Mouse (Mus musculus): ENCODE data around the gene Ankrd13d. TPM values are rescaled to one million over a fixed set of nuclear protein-coding genes. Genes with fewer than 3 reads are reported as not detected.
A peak's percentile ranks its signal among the peaks of the same experiment; 100 is the strongest.

Ankrd13d gene
- polyA plus RNA-seq, 1 experiment from 2014 or later, result 2.1 TPM

DNA sequence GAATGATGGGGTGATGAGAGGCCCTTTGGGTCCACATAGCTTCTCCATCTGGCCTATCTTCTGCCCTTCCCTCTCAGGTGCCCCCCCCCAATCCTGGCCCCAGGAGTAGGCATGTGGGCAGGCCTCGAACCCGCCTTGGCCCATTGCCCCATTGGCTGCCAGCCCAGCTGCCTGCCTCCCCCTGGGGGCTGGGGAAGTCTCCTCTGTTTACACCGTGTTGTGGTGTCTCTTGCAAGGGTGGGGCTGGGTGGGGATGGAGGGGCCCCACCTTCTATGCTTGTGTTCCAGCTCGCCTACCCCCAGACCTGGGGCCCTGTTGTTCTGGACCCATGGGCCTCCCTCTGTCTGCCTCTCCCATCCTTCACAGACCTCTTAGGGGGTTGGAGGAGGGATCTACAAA, 62.5 kb downstream of the Ankrd13d start:
- Histone ChIP-seq H3K9ac (ENCODE audit: low read depth, low read length) (no peak overlapping the region), H3K27ac (ENCODE audit: low read depth, low read length) (no peak overlapping the region), H3K4me2 (peak overlapping the region; percentile 3; the same call in 1 of the 2 replicates), H3K4me3 (ENCODE audit: low read depth, low read length) (no peak overlapping the region), H3K9me3 (replicated peaks; ENCODE audit: control insufficient read depth, low read length) (no peaks in the 10 kb centered on the region), H3K4me1 (ENCODE audit: control insufficient read depth, insufficient read depth, low read length) (peaks cover 38% of the 10 kb centered on the region), H3K27me3 (ENCODE audit: control insufficient read depth, insufficient read depth, low read length) (peaks cover 32% of the 10 kb centered on the region), H3K36me3 (ENCODE audit: control insufficient read depth, insufficient read depth, low read length) (no peaks in the 10 kb centered on the region)
- WGBS (ENCODE audit: insufficient replicate concordance), result 54% methylated on average over 4 of the region's 4 CpGs
- ATAC-seq (replicated peaks; ENCODE audit: insufficient number of reproducible peaks, low FRiP score, low TSS enrichment), result peak; percentile 60

Small RNA genes lying within 50 kb of the gene (microRNA-seq; reads per million reads assigned to microRNA genes)
- gene Mir6985 (ENCODE audit: borderline number of aligned reads), result not detected

Other genes with a start within 250 kb of the Ankrd13d start
- 359 and 387 TPM in 2 replicates for gene Gstp1, start 245.2 kb downstream of the Ankrd13d start, polyA plus RNA-seq (2014; fragmentation: Nextera tagmentation; extraction: Ambion mirVana)
- 2.9 and 3.4 TPM in 2 replicates for gene Gstp2, start 237.1 kb downstream of the Ankrd13d start, polyA plus RNA-seq (2014; fragmentation: Nextera tagmentation; extraction: Ambion mirVana)
- gene Gstp3, start 223.6 kb downstream of the Ankrd13d start, polyA plus RNA-seq (2014; fragmentation: Nextera tagmentation; extraction: Ambion mirVana), result 0.49 TPM in 1 of 2 replicates, not detected in the other
- not detected in 2 replicates for gene Cabp2, start 201.6 kb downstream of the Ankrd13d start, polyA plus RNA-seq (2014; fragmentation: Nextera tagmentation; extraction: Ambion mirVana)
- gene Cdk2ap2, start 186.0 kb downstream of the Ankrd13d start, polyA plus RNA-seq (2014; fragmentation: Nextera tagmentation; extraction: Ambion mirVana), result 63.4 and 64.0 TPM in 2 replicates
- 15.5 and 17.3 TPM in 2 replicates for gene Pitpnm1, start 183.1 kb downstream of the Ankrd13d start, polyA plus RNA-seq (2014; fragmentation: Nextera tagmentation; extraction: Ambion mirVana)
- 91.4 and 93.4 TPM in 2 replicates for gene Aip, start 157.3 kb downstream of the Ankrd13d start, polyA plus RNA-seq (2014; fragmentation: Nextera tagmentation; extraction: Ambion mirVana)
- not detected in 2 replicates for gene Gpr152, start 143.3 kb downstream of the Ankrd13d start, polyA plus RNA-seq (2014; fragmentation: Nextera tagmentation; extraction: Ambion mirVana)
- gene Cabp4, start 139.1 kb downstream of the Ankrd13d start, polyA plus RNA-seq (2014; fragmentation: Nextera tagmentation; extraction: Ambion mirVana), result not detected in 2 replicates
- 109 and 113 TPM in 2 replicates for gene Coro1b, start 134.5 kb downstream of the Ankrd13d start, polyA plus RNA-seq (2014; fragmentation: Nextera tagmentation; extraction: Ambion mirVana)
- gene Ptprcap, start 129.5 kb downstream of the Ankrd13d start, polyA plus RNA-seq (2014; fragmentation: Nextera tagmentation; extraction: Ambion mirVana), result 1.3 and 1.7 TPM in 2 replicates
- gene Rps6kb2, start 119.8 kb downstream of the Ankrd13d start, polyA plus RNA-seq (2014; fragmentation: Nextera tagmentation; extraction: Ambion mirVana), result 34.3 and 38.1 TPM in 2 replicates
- 2.1 and 2.8 TPM in 2 replicates for gene Carns1, start 107.7 kb downstream of the Ankrd13d start, polyA plus RNA-seq (2014; fragmentation: Nextera tagmentation; extraction: Ambion mirVana)
- gene Tbc1d10c, start 91.9 kb downstream of the Ankrd13d start, polyA plus RNA-seq (2014; fragmentation: Nextera tagmentation; extraction: Ambion mirVana), result 1.0 and 1.3 TPM in 2 replicates
- 749 and 760 TPM in 2 replicates for gene Ppp1ca, start 91.1 kb downstream of the Ankrd13d start, polyA plus RNA-seq (2014; fragmentation: Nextera tagmentation; extraction: Ambion mirVana)
- gene Rad9a, start 81.5 kb downstream of the Ankrd13d start, polyA plus RNA-seq (2014; fragmentation: Nextera tagmentation; extraction: Ambion mirVana), result 20.6 and 24.1 TPM in 2 replicates
- gene Clcf1, start 68.9 kb downstream of the Ankrd13d start, polyA plus RNA-seq (2014; fragmentation: Nextera tagmentation; extraction: Ambion mirVana), result 1.2 and 2.5 TPM in 2 replicates
- gene AC109138.7, start 68.8 kb downstream of the Ankrd13d start, polyA plus RNA-seq (2014; fragmentation: Nextera tagmentation; extraction: Ambion mirVana), result not detected in 2 replicates
- 17.4 and 19.5 TPM in 2 replicates for gene Pold4, start 51.2 kb downstream of the Ankrd13d start, polyA plus RNA-seq (2014; fragmentation: Nextera tagmentation; extraction: Ambion mirVana)
- gene Ssh3, start 14.0 kb downstream of the Ankrd13d start, polyA plus RNA-seq (2014; fragmentation: Nextera tagmentation; extraction: Ambion mirVana), result 3.1 and 3.6 TPM in 2 replicates
- gene Grk2, start 23.1 kb upstream of the Ankrd13d start, polyA plus RNA-seq (2014; fragmentation: Nextera tagmentation; extraction: Ambion mirVana), result 12.0 and 14.2 TPM in 2 replicates
- gene Kdm2a, start 115.1 kb upstream of the Ankrd13d start, polyA plus RNA-seq (2014; fragmentation: Nextera tagmentation; extraction: Ambion mirVana), result 34.8 and 44.9 TPM in 2 replicates
- gene Rhod, start 156.3 kb upstream of the Ankrd13d start, polyA plus RNA-seq (2014; fragmentation: Nextera tagmentation; extraction: Ambion mirVana), result 28.5 and 31.1 TPM in 2 replicates
- gene Syt12, start 194.3 kb upstream of the Ankrd13d start, polyA plus RNA-seq (2014; fragmentation: Nextera tagmentation; extraction: Ambion mirVana), result 0.72 and 1.3 TPM in 2 replicates
- not detected in 2 replicates for gene 2010003K11Rik, start 215.4 kb upstream of the Ankrd13d start, polyA plus RNA-seq (2014; fragmentation: Nextera tagmentation; extraction: Ambion mirVana)
- gene Pcx, start 227.3 kb upstream of the Ankrd13d start, polyA plus RNA-seq (2014; fragmentation: Nextera tagmentation; extraction: Ambion mirVana), result 12.8 and 13.9 TPM in 2 replicates

Measured in heart, embryonic 11.5 days (tissue).